Mouse (Mus musculus) liver, embryonic 13.5 days (tissue): Measurements from ENCODE around the gene Adss. TPM values are rescaled to one million over a fixed set of nuclear protein-coding genes. Genes with fewer than 3 reads are reported as not detected.

Source experiments
- ATAC-seq: fragments of 200-750 bp; cut with Nextera tagmentation; 2 replicates; pipeline ENCODE4 v1.8.0; 2017; ENCODE audit warnings: low read depth, mild to moderate bottlenecking, moderate number of reproducible peaks, moderate library complexity
- DNase-seq: peaks from one replicate; pipeline ENCODE4 v3.0.0; 2022
- H3K27ac ChIP-seq: fragments of 300-500 bp; sonication (generic); 2 replicates; pipeline ENCODE4 v1.5.1; 2015; ENCODE audit warnings: moderate library complexity, mild to moderate bottlenecking, inconsistent platforms
- H3K27me3 ChIP-seq: fragments of 300-500 bp; sonication (generic); 2 replicates; pipeline ENCODE4 v1.6.1; 2015; ENCODE audit warnings: mild to moderate bottlenecking, inconsistent platforms
- H3K36me3 ChIP-seq: fragments of 300-500 bp; sonication (generic); 2 replicates; pipeline ENCODE4 v1.6.1; 2015; ENCODE audit warnings: mild to moderate bottlenecking, inconsistent platforms
- H3K4me1 ChIP-seq: fragments of 300-500 bp; sonication (generic); replicated peaks from 2 replicates; pipeline ENCODE4 v1.6.1; 2015; ENCODE audit warnings: inconsistent platforms
- H3K4me2 ChIP-seq: fragments of 300-500 bp; sonication (generic); 2 replicates; pipeline ENCODE4 v1.6.1; 2015; ENCODE audit warnings: inconsistent platforms, mild to moderate bottlenecking, moderate library complexity
- H3K4me3 ChIP-seq: fragments of 300-500 bp; sonication (generic); replicated peaks from 2 replicates; pipeline ENCODE4 v1.5.1; 2015; ENCODE audit warnings: mild to moderate bottlenecking, inconsistent platforms
- H3K9ac ChIP-seq: fragments of 300-500 bp; sonication (generic); 2 replicates; pipeline ENCODE4 v1.6.1; 2015; ENCODE audit warnings: mild to moderate bottlenecking, inconsistent platforms
- H3K9me3 ChIP-seq: fragments of 300-500 bp; sonication (generic); replicated peaks from 2 replicates; pipeline ENCODE4 v1.6.1; 2016; ENCODE audit warnings: inconsistent platforms
- WGBS: fragments of 180-500 bp; shearing (Covaris S2); methylation state at CpG from one replicate; pipeline ENCODE4 v1.1.7; 2015; ENCODE audit not compliant: insufficient replicate concordance; 5-methylcytosine and 5-hydroxymethylcytosine counted together
- polyA plus RNA-seq: library from polyadenylated mRNA; unstranded; fragments of >200 nt; fragmentation: Nextera tagmentation; extraction: Ambion mirVana; gene quantifications from 2 replicates; pipeline ENCODE4 v1.2.1, GENCODE M21; 2015

Adss gene
- polyA plus RNA-seq, 1 experiment from 2014 or later: 19.1 TPM

GRCm38 (mm10) chr1:177757249-177757648, 39.1 kb downstream of the Adss start:
- WGBS: 80% methylated on average over 5 of the region's 5 CpGs
- H3K4me2 ChIP-seq: no peak overlapping the region
- H3K36me3 ChIP-seq: peaks cover 7% of the 10 kb centered on the region; the same call in 1 of the 2 replicates
- no peak overlapping the region for H3K9ac ChIP-seq
- no peaks in the 10 kb centered on the region for H3K27me3 ChIP-seq
- no peak overlapping the region for H3K27ac ChIP-seq
- no peaks in the 10 kb centered on the region for H3K4me1 ChIP-seq
- H3K9me3 ChIP-seq: no peaks in the 10 kb centered on the region
- no peak overlapping the region for H3K4me3 ChIP-seq
- ATAC-seq (no peak), DNase-seq (no peak)

- Histone ChIP-seq H3K9ac (no peak overlapping the region), H3K4me3 (no peak overlapping the region), H3K4me1 (no peaks in the 10 kb centered on the region), H3K4me2 (no peak overlapping the region), H3K27ac (no peak overlapping the region), H3K36me3 (peaks cover 9% of the 10 kb centered on the region), H3K9me3 (peaks cover 20% of the 10 kb centered on the region), H3K27me3 (no peaks in the 10 kb centered on the region)
- ATAC-seq: no peak
- 76% methylated on average over 1 of the region's 1 CpGs for WGBS
- no peak for DNase-seq
These were observed 42.8 kb downstream of the Adss start for GRCm38 (mm10) chr1:177753496-177753895.

- H3K27me3 ChIP-seq: no peaks in the 10 kb centered on the region
These were observed 48.3 kb downstream of the Adss start for GRCm38 (mm10) chr1:177747869-177748540.

GRCm38 (mm10) chr1:177744521-177745325, 51.6 kb downstream of the Adss start:
- Histone ChIP-seq H3K27ac (no peak overlapping the region), H3K9me3 (peaks cover 6% of the 10 kb centered on the region; the same call in 1 of the 2 replicates), H3K36me3 (no peaks in the 10 kb centered on the region), H3K4me2 (no peak overlapping the region), H3K4me3 (no peak overlapping the region), H3K27me3 (no peaks in the 10 kb centered on the region), H3K4me1 (no peaks in the 10 kb centered on the region), H3K9ac (no peak overlapping the region)
- 72% methylated on average over 7 of the region's 7 CpGs for WGBS
- no peak for DNase-seq
- ATAC-seq: no peak

More at GRCm38 (mm10) chr1:177747869-177748540, 48.3 kb downstream of the Adss start:
- peaks cover 9% of the 10 kb centered on the region for H3K36me3 ChIP-seq
- ATAC-seq: no peak
- peaks cover 20% of the 10 kb centered on the region for H3K9me3 ChIP-seq
- no peak overlapping the region for H3K4me3 ChIP-seq
- DNase-seq: no peak
- no peak overlapping the region for H3K9ac ChIP-seq
- no peaks in the 10 kb centered on the region for H3K4me1 ChIP-seq
- H3K27ac ChIP-seq: no peak overlapping the region
- H3K4me2 ChIP-seq: no peak overlapping the region
- WGBS: 76% methylated on average over 6 of the region's 6 CpGs

GRCm38 (mm10) chr1:177742119-177742518, 54.2 kb downstream of the Adss start:
- WGBS: 51% methylated on average over 1 of the region's 1 CpGs
- no peak for ATAC-seq

GRCm38 (mm10) chr1:177740707-177741106, 55.6 kb downstream of the Adss start:
- ATAC-seq (no peak), DNase-seq (no peak)
- Histone ChIP-seq H3K9ac (no peak overlapping the region), H3K4me3 (no peak overlapping the region), H3K36me3 (no peaks in the 10 kb centered on the region), H3K9me3 (no peaks in the 10 kb centered on the region), H3K4me1 (no peaks in the 10 kb centered on the region), H3K4me2 (no peak overlapping the region), H3K27ac (no peak overlapping the region), H3K27me3 (no peaks in the 10 kb centered on the region)
- 44% methylated on average over 1 of the region's 1 CpGs for WGBS

More at GRCm38 (mm10) chr1:177742119-177742518, 54.2 kb downstream of the Adss start:
- H3K36me3 ChIP-seq: no peaks in the 10 kb centered on the region
- no peaks in the 10 kb centered on the region for H3K4me1 ChIP-seq
- DNase-seq: no peak
- no peaks in the 10 kb centered on the region for H3K27me3 ChIP-seq
- H3K9me3 ChIP-seq: no peaks in the 10 kb centered on the region
- no peak overlapping the region for H3K4me3 ChIP-seq
- H3K4me2 ChIP-seq: no peak overlapping the region
- H3K9ac ChIP-seq: no peak overlapping the region
- H3K27ac ChIP-seq: no peak overlapping the region

- WGBS: 37% methylated on average over 6 of the region's 6 CpGs
These were observed 58.7 kb downstream of the Adss start for GRCm38 (mm10) chr1:177737505-177738105.

GRCm38 (mm10) chr1:177731973-177732372, 64.3 kb downstream of the Adss start:
- Histone ChIP-seq H3K27ac (no peak overlapping the region), H3K4me1 (peaks cover 4% of the 10 kb centered on the region; the same call in 1 of the 2 replicates), H3K36me3 (no peaks in the 10 kb centered on the region), H3K9me3 (no peaks in the 10 kb centered on the region), H3K4me2 (no peak overlapping the region), H3K4me3 (no peak overlapping the region), H3K9ac (no peak overlapping the region), H3K27me3 (no peaks in the 10 kb centered on the region)
- DNase-seq (no peak), ATAC-seq (no peak)
- 56% methylated on average over 3 of the region's 3 CpGs for WGBS

More at GRCm38 (mm10) chr1:177737505-177738105, 58.7 kb downstream of the Adss start:
- no peak overlapping the region for H3K9ac ChIP-seq
- H3K27ac ChIP-seq: no peak overlapping the region
- H3K36me3 ChIP-seq: no peaks in the 10 kb centered on the region
- H3K4me3 ChIP-seq: no peak overlapping the region
- DNase-seq: no peak
- no peaks in the 10 kb centered on the region for H3K4me1 ChIP-seq
- H3K27me3 ChIP-seq: no peaks in the 10 kb centered on the region
- no peak; the same call in 1 of the 2 replicates for ATAC-seq
- no peak overlapping the region for H3K4me2 ChIP-seq
- no peaks in the 10 kb centered on the region for H3K9me3 ChIP-seq

- ATAC-seq: no peak
These were observed 67.0 kb downstream of the Adss start, which contains the start of gene 1700016C15Rik for GRCm38 (mm10) chr1:177729043-177730024. Gene 1700016C15Rik, plus strand, starts transcription at chr1:177729814.

GRCm38 (mm10) chr1:177727883-177728525, 68.3 kb downstream of the Adss start:
- H3K4me3 ChIP-seq: no peak overlapping the region
- H3K27ac ChIP-seq: no peak overlapping the region
- no peaks in the 10 kb centered on the region for H3K36me3 ChIP-seq
- no peaks in the 10 kb centered on the region for H3K9me3 ChIP-seq
- 57% methylated on average over 3 of the region's 3 CpGs for WGBS
- no peaks in the 10 kb centered on the region for H3K27me3 ChIP-seq
- H3K4me1 ChIP-seq: peaks cover 11% of the 10 kb centered on the region
- ATAC-seq (no peak), DNase-seq (no peak)
- no peak overlapping the region for H3K4me2 ChIP-seq
- no peak overlapping the region for H3K9ac ChIP-seq

More at GRCm38 (mm10) chr1:177729043-177730024, 67.0 kb downstream of the Adss start, which contains the start of gene 1700016C15Rik:
- Histone ChIP-seq H3K36me3 (no peaks in the 10 kb centered on the region), H3K4me3 (no peak within 1 kb of the TSS), H3K9ac (no peak within 1 kb of the TSS), H3K27me3 (no peaks in the 10 kb centered on the region), H3K4me1 (peaks cover 11% of the 10 kb centered on the region), H3K27ac (no peak within 1 kb of the TSS), H3K9me3 (no peaks in the 10 kb centered on the region), H3K4me2 (no peak within 1 kb of the TSS)
- 71% methylated on average over 11 of the region's 11 CpGs for WGBS
- DNase-seq: no peak
